Mouse (Mus musculus) kidney, adult 2 months (tissue): ENCODE data around the gene Gtf2a2. TPM values are rescaled to one million over a fixed set of nuclear protein-coding genes. Genes with fewer than 3 reads are reported as not detected.

ENCODE experiments used
- DNase-seq: peaks from one replicate; pipeline ENCODE4 v3.0.0; 2021
- H3K27ac ChIP-seq: fragments of 200-500 bp; 2 replicates; pipeline ENCODE4 v1.5.1; 2012; ENCODE audit warnings: low read depth, low read length, control low read depth, inconsistent platforms; ENCODE audit not compliant: insufficient read depth
- H3K27me3 ChIP-seq: fragments of 200-500 bp; replicated peaks from 2 replicates; pipeline ENCODE4 v1.6.1; 2012; ENCODE audit warnings: mild to moderate bottlenecking, moderate library complexity, low read length, inconsistent platforms; ENCODE audit not compliant: control insufficient read depth, insufficient read depth
- H3K36me3 ChIP-seq: fragments of 200-500 bp; 2 replicates; pipeline ENCODE4 v1.6.1; 2012; ENCODE audit warnings: mild to moderate bottlenecking, moderate library complexity, low read length, inconsistent platforms; ENCODE audit not compliant: control insufficient read depth, insufficient read depth
- H3K4me1 ChIP-seq: fragments of 200-500 bp; 2 replicates; pipeline ENCODE4 v1.6.1; 2011; ENCODE audit warnings: low read length; ENCODE audit not compliant: control insufficient read depth, insufficient read depth
- H3K4me3 ChIP-seq: fragments of 200-500 bp; 2 replicates; pipeline ENCODE4 v1.5.1; 2011; ENCODE audit warnings: mild to moderate bottlenecking, low read depth, low read length, control low read depth; ENCODE audit not compliant: insufficient read depth
- CTCF ChIP-seq: fragments of 200-500 bp; conservative IDR thresholded peaks from 2 replicates; pipeline ENCODE4 v1.5.1; 2011; ENCODE audit warnings: low read depth, mild to moderate bottlenecking, control low read depth, low read length, moderate library complexity, mixed read lengths; ENCODE audit not compliant: insufficient read depth, insufficient read length
- POLR2A ChIP-seq: fragments of 200-500 bp; IDR thresholded peaks from one replicate; pipeline ENCODE4 v1.6.1; 2011; ENCODE audit warnings: low read depth, low read length, control low read depth
- WGBS: fragments of 180-500 bp; shearing (Covaris S2); methylation state at CpG from one replicate; pipeline ENCODE4 v1.1.7; 2018; 5-methylcytosine and 5-hydroxymethylcytosine counted together
- polyA plus RNA-seq: library from polyadenylated mRNA; depleted of rRNA; stranded (reverse); fragments of >200 nt; gene quantifications from 2 replicates; pipeline ENCODE4 v1.2.3, GENCODE M21; 2012; rRNA removed

Gene Gtf2a2
- polyA plus RNA-seq, 1 experiment = 19.6 TPM

DNA sequence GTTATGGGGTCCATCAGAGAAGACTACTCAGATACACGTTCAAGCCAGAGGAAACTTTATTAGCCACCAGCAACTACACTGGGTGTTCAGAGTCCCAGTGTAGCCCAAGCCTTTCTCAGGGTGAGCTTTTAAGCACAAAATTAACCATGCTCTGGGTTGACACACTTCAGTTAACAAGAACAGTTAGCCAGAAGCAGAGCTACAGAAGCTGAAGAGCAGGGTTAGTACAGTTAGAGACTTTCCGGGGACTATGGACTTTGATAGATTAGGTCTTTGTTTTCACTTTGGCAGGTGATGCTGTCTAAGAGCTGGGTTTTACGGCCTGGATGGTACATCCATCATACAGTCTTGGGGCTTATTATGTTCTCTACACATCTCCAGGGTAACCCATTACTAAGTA is 40.4 kb downstream of the Gtf2a2 start:
- Histone ChIP-seq H3K36me3 (no peaks in the 10 kb centered on the region), H3K4me1 (no peaks in the 10 kb centered on the region), H3K27ac (no peak overlapping the region), H3K4me3 (no peak overlapping the region), H3K27me3 (no peaks in the 10 kb centered on the region)
- TF ChIP-seq POLR2A = no peak
- TF ChIP-seq CTCF = no peak
- DNase-seq = peak; percentile 65
- 37% methylated on average over 3 of the region's 3 CpGs for WGBS

DNA sequence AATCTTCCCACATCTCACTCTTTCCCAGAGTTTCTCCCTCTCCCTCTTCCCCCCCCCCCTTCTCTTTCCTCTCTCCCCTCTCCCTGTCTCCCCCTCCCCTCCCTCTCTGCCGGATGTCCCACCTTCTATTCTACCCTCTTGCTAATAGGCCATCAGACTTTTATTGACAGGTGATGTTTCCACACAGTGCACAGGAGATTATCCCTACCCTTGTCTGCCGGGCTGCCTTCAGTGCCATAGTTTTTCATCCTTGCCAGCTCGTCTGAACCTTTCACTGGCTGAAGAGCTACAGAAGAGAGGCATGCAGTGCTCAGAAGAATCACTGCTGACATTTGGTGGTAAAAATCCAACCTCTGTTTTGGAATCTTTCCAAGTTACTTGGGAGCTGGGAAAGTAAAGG is 41.1 kb downstream of the Gtf2a2 start:
- Histone ChIP-seq H3K36me3 (no peaks in the 10 kb centered on the region), H3K4me1 (no peaks in the 10 kb centered on the region), H3K4me3 (no peak overlapping the region), H3K27me3 (no peaks in the 10 kb centered on the region), H3K27ac (no peak overlapping the region)
- TF ChIP-seq POLR2A = no peak
- no peak for TF ChIP-seq CTCF
- 32% methylated on average over 3 of the region's 3 CpGs for WGBS
- DNase-seq = no peak

DNA sequence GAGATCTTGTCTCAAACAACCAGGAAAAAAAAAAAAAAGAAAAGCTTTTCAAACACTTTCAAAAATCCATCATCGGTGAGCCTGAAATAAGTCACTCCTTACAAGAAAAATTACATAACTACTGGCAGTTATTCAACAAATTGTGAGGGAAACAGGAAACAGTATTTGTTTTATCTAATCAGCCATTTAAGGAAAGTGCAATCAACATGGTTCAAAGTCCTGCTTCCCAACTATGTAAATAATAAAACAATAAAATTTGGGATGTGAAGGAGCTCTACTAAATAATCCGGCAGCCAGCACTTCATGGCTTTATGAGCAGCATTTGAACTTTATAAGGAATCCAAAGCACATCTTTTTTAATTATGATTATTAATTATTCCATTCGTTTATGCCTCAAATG is 49.7 kb downstream of the Gtf2a2 start:
- DNase-seq = no peak

DNA sequence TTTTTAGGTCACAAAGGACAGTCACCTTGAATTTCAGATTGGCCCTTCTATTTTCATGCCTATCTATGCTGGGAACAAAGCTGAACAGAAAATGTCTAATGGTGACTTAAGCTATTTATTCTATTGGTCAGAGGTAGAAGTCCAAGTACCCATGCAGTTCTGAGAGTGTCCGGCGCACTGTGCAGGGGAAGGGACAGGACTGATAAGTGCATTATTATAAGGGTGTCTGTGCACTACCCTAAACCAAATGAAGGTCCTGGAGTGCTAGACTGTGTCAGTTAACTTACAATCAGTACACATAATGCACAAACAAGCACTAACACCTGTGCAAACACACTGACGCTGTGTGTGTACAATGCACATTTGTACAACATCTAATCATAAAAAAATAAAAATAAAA is 55.1 kb downstream of the Gtf2a2 start:
- no peak overlapping the region for H3K4me3 ChIP-seq
- H3K27me3 ChIP-seq = no peaks in the 10 kb centered on the region
- no peak for DNase-seq
- H3K27ac ChIP-seq = no peak overlapping the region
- TF ChIP-seq POLR2A (no peak), CTCF (no peak)
- H3K36me3 ChIP-seq = no peaks in the 10 kb centered on the region
- 87% methylated on average over 3 of the region's 3 CpGs for WGBS
- no peaks in the 10 kb centered on the region for H3K4me1 ChIP-seq

More for the DNA sequence above, 49.7 kb downstream of the Gtf2a2 start:
- 64% methylated on average over 3 of the region's 3 CpGs for WGBS
- Histone ChIP-seq H3K36me3 (no peaks in the 10 kb centered on the region), H3K27me3 (no peaks in the 10 kb centered on the region), H3K27ac (no peak overlapping the region), H3K4me3 (no peak overlapping the region), H3K4me1 (no peaks in the 10 kb centered on the region)
- TF ChIP-seq CTCF = no peak
- TF ChIP-seq POLR2A = no peak

DNA sequence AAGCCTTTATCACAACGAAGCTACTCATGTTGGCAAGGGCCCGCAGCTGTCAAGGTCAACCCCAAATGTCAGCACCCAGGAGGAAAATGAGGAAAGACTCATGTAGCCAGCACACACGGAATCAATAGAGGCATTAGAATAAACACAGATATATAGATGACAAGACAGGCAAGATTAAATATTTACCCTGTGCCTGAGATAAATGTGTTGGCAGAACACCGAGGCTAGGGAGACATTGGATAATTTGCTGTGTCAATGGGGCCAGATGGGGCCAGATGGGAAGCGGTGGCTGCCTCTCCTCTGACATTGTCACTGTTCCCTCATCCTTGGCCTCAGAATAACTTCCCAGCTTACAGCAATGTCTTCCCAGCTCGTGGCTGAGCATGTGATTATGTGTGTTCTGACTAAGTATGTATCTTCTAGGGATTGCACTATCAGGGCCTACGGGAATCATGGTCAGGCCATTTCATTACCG is 57.6 kb downstream of the Gtf2a2 start:
- TF ChIP-seq POLR2A (no peak), CTCF (no peak)
- Histone ChIP-seq H3K4me1 (no peaks in the 10 kb centered on the region), H3K4me3 (no peak overlapping the region), H3K27me3 (no peaks in the 10 kb centered on the region), H3K27ac (no peak overlapping the region), H3K36me3 (no peaks in the 10 kb centered on the region)
- WGBS = 76% methylated on average over 8 of the region's 8 CpGs
- DNase-seq = no peak

DNA sequence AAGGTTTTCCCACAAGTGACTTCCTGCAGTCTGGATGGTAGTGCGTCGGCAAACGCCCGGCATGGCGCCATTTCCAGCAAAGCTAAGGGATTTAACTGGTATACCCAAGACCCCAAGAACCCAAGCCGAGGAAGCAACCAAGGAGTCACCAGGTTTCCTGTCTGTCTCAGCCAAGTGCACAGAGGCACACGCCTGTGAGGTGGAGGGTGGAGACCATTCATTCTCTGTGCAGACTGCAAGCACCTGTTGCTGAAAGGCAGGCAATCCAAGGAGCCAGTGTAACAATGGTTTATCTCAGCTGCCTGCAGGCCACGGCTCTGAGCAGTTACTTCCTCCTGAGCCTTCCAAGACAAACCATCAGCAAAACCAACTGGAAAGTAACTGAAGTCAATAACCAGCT is 60.0 kb downstream of the Gtf2a2 start:
- Histone ChIP-seq H3K27ac (no peak overlapping the region), H3K27me3 (no peaks in the 10 kb centered on the region), H3K4me3 (no peak overlapping the region), H3K4me1 (no peaks in the 10 kb centered on the region), H3K36me3 (no peaks in the 10 kb centered on the region)
- no peak for TF ChIP-seq POLR2A
- no peak for TF ChIP-seq CTCF
- 82% methylated on average over 8 of the region's 8 CpGs for WGBS
- DNase-seq = no peak

Other genes starting within 250 kb of the Gtf2a2 start
- gene Bnip2, start 23.1 kb upstream of the Gtf2a2 start, polyA plus RNA-seq = 16.9 and 19.0 TPM in 2 replicates
- gene Gcnt3, start 25.5 kb downstream of the Gtf2a2 start, polyA plus RNA-seq = 0.30 and 0.31 TPM in 2 replicates
- gene Fam81a, start 130.0 kb downstream of the Gtf2a2 start, polyA plus RNA-seq = 11.1 and 12.4 TPM in 2 replicates
- gene Myo1e, start 194.8 kb downstream of the Gtf2a2 start, polyA plus RNA-seq = 13.1 and 14.5 TPM in 2 replicates